Mouse (Mus musculus) lung, embryonic 15.5 days (tissue): Measurements from ENCODE around the gene Klf12. TPM values are rescaled to one million over a fixed set of nuclear protein-coding genes. Genes with fewer than 3 reads are reported as not detected.

ENCODE experiments used
- ATAC-seq: fragments of 200-750 bp; cut with Nextera tagmentation; 2 replicates; pipeline ENCODE4 v1.8.0; 2017; ENCODE audit warnings: moderate number of reproducible peaks, borderline replicate concordance; ENCODE audit not compliant: low FRiP score, low TSS enrichment; ENCODE audit errors: extremely low read depth
- H3K27ac ChIP-seq: fragments of 300-500 bp; sonication (generic); 2 replicates; pipeline ENCODE4 v1.5.1; 2015; ENCODE audit warnings: moderate library complexity, mild to moderate bottlenecking, inconsistent platforms
- H3K27me3 ChIP-seq: fragments of 300-500 bp; sonication (generic); 2 replicates; pipeline ENCODE4 v1.6.1; 2015; ENCODE audit warnings: inconsistent platforms
- H3K36me3 ChIP-seq: fragments of 300-500 bp; sonication (generic); 2 replicates; pipeline ENCODE4 v1.6.1; 2015; ENCODE audit warnings: inconsistent platforms
- H3K4me1 ChIP-seq: fragments of 300-500 bp; sonication (generic); 2 replicates; pipeline ENCODE4 v1.6.1; 2015; ENCODE audit warnings: inconsistent platforms
- H3K4me2 ChIP-seq: fragments of 300-500 bp; sonication (generic); 2 replicates; pipeline ENCODE4 v1.6.1; 2015; ENCODE audit warnings: inconsistent platforms, mild to moderate bottlenecking, moderate library complexity
- H3K4me3 ChIP-seq: fragments of 300-500 bp; sonication (generic); 2 replicates; pipeline ENCODE4 v1.5.1; 2015; ENCODE audit warnings: mild to moderate bottlenecking, inconsistent platforms
- H3K9ac ChIP-seq: fragments of 300-500 bp; sonication (generic); 2 replicates; pipeline ENCODE4 v1.6.1; 2015; ENCODE audit warnings: inconsistent platforms
- H3K9me3 ChIP-seq: fragments of 300-500 bp; sonication (generic); 2 replicates; pipeline ENCODE4 v1.6.1; 2016; ENCODE audit warnings: inconsistent platforms
- WGBS: fragments of 180-500 bp; shearing (Covaris S2); methylation state at CpG from one replicate; pipeline ENCODE4 v1.1.7; 2015; 5-methylcytosine and 5-hydroxymethylcytosine counted together
- polyA plus RNA-seq: library from polyadenylated mRNA; unstranded; fragments of >200 nt; fragmentation: Nextera tagmentation; extraction: Ambion mirVana; gene quantifications from 2 replicates; pipeline ENCODE4 v1.2.1, GENCODE M21; 2015

Gene Klf12
- polyA plus RNA-seq, result 10.4 and 11.6 TPM in 2 replicates

DNA sequence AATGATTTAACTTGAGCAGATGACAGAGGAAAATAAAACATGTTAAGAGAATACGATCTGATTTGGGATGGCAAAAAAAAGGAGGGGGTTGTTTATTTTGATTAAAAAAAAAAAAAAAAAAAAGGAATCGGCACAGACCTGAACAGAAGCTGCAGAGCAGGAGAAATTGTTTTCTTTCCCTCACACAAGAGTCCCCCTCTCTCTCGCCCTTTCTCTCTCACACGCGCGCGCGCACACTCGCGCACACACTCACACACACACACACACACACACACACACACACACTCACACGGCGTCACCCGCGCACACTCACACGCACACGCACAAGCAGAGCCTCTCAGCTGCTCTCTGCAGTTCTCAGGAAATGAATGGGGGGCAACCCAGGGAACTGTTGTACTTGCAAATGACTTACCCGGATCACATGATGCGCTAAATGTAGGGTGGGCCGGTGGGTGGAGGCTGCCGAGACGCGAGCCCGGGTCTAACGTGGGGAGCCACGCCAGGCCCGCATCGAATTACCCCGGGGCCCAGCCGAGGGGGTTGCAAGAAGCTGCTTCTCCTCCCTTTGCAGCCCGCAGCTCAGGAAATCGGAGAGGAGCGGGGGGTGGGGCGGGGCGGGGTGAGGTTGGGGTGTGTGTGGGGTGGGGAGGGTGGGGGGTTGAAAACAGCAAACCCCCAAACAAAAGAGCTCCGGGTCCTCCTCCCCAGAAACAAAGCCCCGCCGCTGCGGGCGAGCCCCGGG lies at the start of gene Klf12:
Klf12 (minus strand) TSS at position 561 of the 742 bp plus-strand sequence.
- peak within 1 kb of the TSS; percentile 97 for H3K4me2 ChIP-seq
- ATAC-seq, result peak; percentile 84
- peaks cover 24% of the 10 kb centered on the region for H3K4me1 ChIP-seq
- no peaks in the 10 kb centered on the region for H3K36me3 ChIP-seq
- peak within 1 kb of the TSS; percentile 61 for H3K9ac ChIP-seq
- no peaks in the 10 kb centered on the region for H3K9me3 ChIP-seq
- peak within 1 kb of the TSS; percentile 73 for H3K4me3 ChIP-seq
- under 1% methylated on average over 38 of the region's 40 CpGs for WGBS
- H3K27ac ChIP-seq, result peak within 1 kb of the TSS; percentile 97
- no peaks in the 10 kb centered on the region for H3K27me3 ChIP-seq

DNA sequence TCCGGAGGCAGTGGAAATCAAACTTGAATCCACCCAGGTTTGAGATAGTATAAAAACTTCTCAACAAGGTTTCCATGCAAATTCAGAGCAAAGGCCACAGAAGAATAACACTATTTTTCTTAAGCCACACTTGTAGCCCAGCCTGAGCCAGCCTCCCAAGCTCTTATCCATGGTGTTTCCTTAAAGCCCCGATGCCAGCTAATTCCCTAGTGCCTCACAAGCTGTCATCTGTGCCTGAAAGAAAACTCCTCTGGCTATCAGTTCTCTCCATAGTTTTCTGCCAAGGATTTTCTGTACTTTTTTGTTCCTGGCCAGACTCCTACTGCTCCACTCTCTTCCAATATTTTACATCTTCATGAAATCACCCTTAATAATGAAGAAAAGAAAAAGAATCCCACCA lies 48.9 kb upstream of the Klf12 start:
- ATAC-seq, result no peak
- WGBS, result 68% methylated on average over 2 of the region's 2 CpGs
- H3K4me1 ChIP-seq, result no peaks in the 10 kb centered on the region
- H3K4me3 ChIP-seq, result no peak overlapping the region
- no peaks in the 10 kb centered on the region for H3K9me3 ChIP-seq
- no peak overlapping the region for H3K27ac ChIP-seq
- no peaks in the 10 kb centered on the region for H3K36me3 ChIP-seq
- H3K27me3 ChIP-seq, result no peaks in the 10 kb centered on the region
- no peak overlapping the region for H3K4me2 ChIP-seq
- H3K9ac ChIP-seq, result no peak overlapping the region

DNA sequence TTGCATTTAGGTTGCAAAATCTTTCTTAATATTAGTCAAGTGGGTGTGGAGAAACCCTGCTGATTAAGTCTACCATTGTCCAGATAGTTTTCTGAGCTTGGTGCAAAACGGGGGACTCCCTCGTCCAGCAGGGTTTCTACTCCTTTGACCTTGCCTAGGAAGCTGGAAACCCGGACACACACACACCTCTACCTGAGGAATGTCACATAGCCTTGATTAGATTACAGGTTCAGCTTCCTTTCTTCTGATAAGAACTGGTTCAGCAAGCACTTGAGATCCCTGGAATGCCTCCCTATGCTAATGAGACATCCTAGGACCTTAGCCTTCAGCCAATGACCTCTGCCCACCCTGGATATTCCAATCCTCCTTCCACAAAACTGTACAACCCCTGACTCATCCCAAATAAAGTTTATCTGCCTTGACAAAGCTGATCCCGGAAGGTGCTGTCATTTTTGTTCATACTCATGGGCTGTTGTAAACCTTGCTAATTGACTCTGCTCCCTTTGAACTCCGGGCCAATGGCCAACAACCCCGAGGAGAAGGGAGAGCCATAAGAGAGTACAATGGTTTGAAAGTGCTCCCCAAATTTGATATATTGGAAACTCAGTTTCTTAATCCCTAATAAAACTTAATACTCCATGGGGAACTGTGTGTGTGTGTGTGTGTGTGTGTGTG lies 44.3 kb upstream of the Klf12 start:
- peak; percentile 39; the same call in 1 of the 2 replicates for ATAC-seq
- H3K9ac ChIP-seq, result no peak overlapping the region
- no peaks in the 10 kb centered on the region for H3K9me3 ChIP-seq
- H3K36me3 ChIP-seq, result no peaks in the 10 kb centered on the region
- 41% methylated on average over 6 of the region's 6 CpGs for WGBS
- H3K27me3 ChIP-seq, result no peaks in the 10 kb centered on the region
- no peak overlapping the region for H3K27ac ChIP-seq
- H3K4me2 ChIP-seq, result no peak overlapping the region
- H3K4me1 ChIP-seq, result no peaks in the 10 kb centered on the region
- no peak overlapping the region for H3K4me3 ChIP-seq

DNA sequence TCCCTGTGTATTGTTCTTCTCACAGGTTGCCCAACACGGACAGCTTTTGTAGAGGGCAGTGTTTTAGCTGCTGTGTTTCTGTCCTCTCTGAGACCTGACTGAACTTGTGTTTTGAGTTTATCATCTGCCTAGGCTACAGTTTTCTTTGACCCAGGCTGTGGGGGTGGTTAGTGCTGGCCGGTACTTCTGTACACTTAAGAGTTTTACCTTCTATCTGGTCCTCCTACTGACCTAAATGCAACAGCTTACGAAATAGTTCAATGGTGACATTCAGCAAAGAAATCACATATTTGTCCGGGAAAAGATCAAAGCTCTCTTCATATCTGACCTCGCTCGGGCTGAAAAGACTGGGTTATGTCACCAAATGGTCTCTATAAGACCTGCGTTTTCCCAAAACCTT lies 39.8 kb upstream of the Klf12 start:
- no peak for ATAC-seq
- no peaks in the 10 kb centered on the region for H3K36me3 ChIP-seq
- no peaks in the 10 kb centered on the region for H3K9me3 ChIP-seq
- no peaks in the 10 kb centered on the region for H3K4me1 ChIP-seq
- H3K4me2 ChIP-seq, result no peak overlapping the region
- no peaks in the 10 kb centered on the region for H3K27me3 ChIP-seq
- H3K27ac ChIP-seq, result no peak overlapping the region
- H3K9ac ChIP-seq, result no peak overlapping the region
- WGBS, result 53% methylated on average over 7 of the region's 7 CpGs
- H3K4me3 ChIP-seq, result no peak overlapping the region

DNA sequence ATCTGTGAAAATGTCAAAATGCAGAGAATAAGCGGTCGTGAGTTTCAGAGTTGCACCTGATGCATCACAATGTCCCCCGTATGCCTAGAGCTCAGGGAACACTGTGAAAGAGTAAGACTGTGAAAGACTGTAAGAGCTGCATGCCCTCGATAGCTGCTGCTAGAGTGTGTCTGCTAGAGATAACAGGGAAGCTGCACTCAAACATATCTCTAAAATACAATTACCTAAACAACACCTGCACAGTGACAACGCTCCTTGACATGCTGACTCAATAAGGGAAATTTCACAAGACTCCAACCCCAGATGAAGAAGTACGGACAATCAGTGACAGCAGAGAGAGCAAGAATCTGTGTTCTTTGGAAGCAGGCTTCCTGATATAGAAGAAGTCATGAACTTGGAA lies 37.5 kb upstream of the Klf12 start:
- Histone ChIP-seq H3K27ac (no peak overlapping the region), H3K9me3 (no peaks in the 10 kb centered on the region), H3K4me1 (no peaks in the 10 kb centered on the region), H3K27me3 (no peaks in the 10 kb centered on the region), H3K9ac (no peak overlapping the region), H3K36me3 (no peaks in the 10 kb centered on the region), H3K4me2 (no peak overlapping the region), H3K4me3 (no peak overlapping the region)
- no peak for ATAC-seq
- WGBS, result 87% methylated on average over 6 of the region's 6 CpGs

DNA sequence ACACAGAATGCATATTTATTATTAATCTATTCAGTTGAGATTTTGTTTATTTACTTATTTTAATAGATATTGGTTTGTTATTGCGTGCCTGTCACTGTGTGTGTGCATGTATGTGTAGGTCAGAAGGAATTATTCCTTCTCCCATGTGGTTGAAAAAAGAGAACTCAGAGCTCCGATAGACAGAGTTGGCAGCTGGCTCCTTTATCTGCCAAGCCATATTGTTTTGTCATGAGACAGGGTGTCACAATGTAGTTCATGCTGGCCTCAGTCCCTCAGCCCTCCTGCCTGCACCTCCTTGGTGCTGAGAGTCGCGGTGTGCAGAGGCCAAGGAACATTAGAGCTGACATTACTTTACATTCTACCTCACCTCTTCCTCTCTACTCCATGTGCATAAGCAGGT lies 32.3 kb upstream of the Klf12 start:
- no peak for ATAC-seq
- Histone ChIP-seq H3K4me1 (0 out of 2 replicates have a peak, but pooled peaks cover 2% of the 10 kb centered on the region), H3K4me2 (no peak overlapping the region), H3K27ac (no peak overlapping the region), H3K9me3 (no peaks in the 10 kb centered on the region), H3K36me3 (no peaks in the 10 kb centered on the region), H3K9ac (no peak overlapping the region), H3K4me3 (no peak overlapping the region), H3K27me3 (no peaks in the 10 kb centered on the region)
- WGBS, result 46% methylated on average over 4 of the region's 4 CpGs

DNA sequence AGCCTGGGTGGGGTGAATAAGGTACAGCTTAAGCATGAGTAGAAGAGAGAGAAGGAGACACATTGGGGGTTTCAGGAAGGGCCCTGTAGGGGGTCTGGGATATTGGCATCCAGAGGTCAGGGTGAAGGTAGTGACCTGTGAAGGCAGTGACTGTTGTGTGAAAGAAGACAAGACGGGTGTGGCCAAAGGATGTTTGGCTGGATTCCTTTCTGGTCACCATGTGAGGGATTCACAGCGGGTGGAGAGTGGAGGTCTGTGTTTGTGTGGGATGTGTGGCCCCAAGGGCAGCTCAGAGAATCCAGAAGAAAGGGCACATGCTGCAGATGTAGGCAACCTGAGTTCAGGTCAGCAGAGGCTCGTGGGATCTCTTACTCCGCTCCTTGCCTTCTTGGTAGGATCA lies 29.6 kb upstream of the Klf12 start:
- Histone ChIP-seq H3K4me3 (no peak overlapping the region), H3K4me1 (0 out of 2 replicates have a peak, but pooled peaks cover 2% of the 10 kb centered on the region), H3K27me3 (no peaks in the 10 kb centered on the region), H3K9ac (no peak overlapping the region), H3K36me3 (no peaks in the 10 kb centered on the region), H3K27ac (no peak overlapping the region), H3K9me3 (no peaks in the 10 kb centered on the region), H3K4me2 (no peak overlapping the region)
- ATAC-seq, result no peak
- whole genome bisulfite sequencing, result 84% methylated on average over 4 of the region's 4 CpGs

DNA sequence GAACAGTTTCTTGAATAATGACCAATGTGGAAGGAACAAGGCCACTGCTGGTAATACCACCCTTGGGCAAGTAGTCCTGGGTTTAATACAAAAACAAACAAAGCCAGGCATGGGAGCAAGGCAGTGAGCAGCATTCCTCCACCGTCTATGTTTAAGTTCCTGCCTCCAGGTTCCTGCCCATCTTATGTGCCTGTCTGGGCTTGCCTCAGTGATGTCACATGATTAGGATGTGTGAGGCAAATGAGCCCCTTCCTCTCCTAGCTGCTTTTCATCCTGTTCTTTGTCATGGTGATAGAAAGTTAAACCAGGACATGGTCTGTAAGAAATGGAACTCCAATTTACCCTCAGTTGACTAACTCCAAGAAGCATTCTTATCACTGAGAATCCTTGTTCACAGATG lies 16.4 kb upstream of the Klf12 start:
- Histone ChIP-seq H3K9ac (no peak overlapping the region), H3K27ac (no peak overlapping the region), H3K4me3 (no peak overlapping the region), H3K4me2 (no peak overlapping the region), H3K4me1 (no peaks in the 10 kb centered on the region), H3K36me3 (no peaks in the 10 kb centered on the region), H3K27me3 (no peaks in the 10 kb centered on the region), H3K9me3 (no peaks in the 10 kb centered on the region)
- 63% methylated on average over 1 of the region's 1 CpGs for WGBS
- no peak for ATAC-seq

DNA sequence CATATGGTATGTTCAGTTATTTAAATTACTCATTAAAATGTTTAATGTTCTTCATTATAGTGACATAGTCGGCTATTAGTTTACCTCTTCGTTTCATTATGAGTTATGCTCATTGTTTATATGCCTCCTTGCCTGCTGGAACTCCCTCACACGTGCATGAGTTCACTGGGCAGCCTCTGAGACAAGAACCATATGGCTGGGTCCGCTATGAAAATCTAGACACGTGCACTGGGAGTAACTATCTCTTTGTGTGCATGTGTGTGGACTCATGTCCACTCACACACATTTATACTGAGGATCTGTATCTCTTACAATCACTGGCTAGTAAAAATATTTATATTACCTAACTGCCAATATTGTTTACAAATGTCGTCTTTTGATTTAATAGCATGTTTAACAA lies 14.4 kb upstream of the Klf12 start:
- no peak overlapping the region for H3K4me3 ChIP-seq
- WGBS, result 36% methylated on average over 6 of the region's 6 CpGs
- no peaks in the 10 kb centered on the region for H3K9me3 ChIP-seq
- no peak overlapping the region for H3K4me2 ChIP-seq
- ATAC-seq, result peak; percentile 76; the same call in 1 of the 2 replicates
- no peak overlapping the region for H3K27ac ChIP-seq
- H3K4me1 ChIP-seq, result no peaks in the 10 kb centered on the region
- H3K9ac ChIP-seq, result no peak overlapping the region
- H3K36me3 ChIP-seq, result no peaks in the 10 kb centered on the region
- H3K27me3 ChIP-seq, result no peaks in the 10 kb centered on the region

DNA sequence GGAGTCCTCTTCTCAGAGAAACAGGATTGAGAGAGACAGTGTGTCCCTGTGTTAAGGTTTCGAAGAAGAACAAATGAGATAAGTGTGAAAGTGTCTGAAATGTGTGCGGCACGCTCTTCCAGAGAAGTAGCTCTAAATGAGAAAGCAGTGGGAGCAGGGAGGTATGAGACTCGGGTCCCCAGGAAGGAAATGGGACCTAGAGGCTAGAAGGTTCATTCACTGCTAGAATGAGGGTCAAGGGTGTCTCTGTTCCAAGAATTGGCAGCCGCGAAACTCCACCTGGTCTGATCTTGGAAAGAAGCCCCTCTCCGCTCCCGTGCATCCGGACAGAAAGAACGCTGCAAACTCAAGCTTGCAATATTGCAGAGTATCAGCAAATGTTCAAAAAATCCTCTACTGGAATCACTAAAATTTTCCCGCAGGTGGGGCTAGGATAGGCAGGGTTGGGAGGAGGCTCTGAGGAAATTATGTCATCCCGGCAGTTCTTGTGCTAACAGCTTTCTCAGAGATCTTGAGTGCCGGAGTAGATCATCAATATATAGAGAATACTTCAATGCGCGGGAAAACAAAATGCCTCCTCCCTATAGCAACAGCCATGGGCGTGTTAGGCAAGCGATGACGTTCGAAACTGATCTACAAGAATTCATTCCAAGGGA lies 2.2 kb upstream of the Klf12 start:
- peak overlapping the region; percentile 61 for H3K9ac ChIP-seq
- H3K4me3 ChIP-seq, result peak overlapping the region; percentile 73
- no peaks in the 10 kb centered on the region for H3K9me3 ChIP-seq
- H3K27me3 ChIP-seq, result no peaks in the 10 kb centered on the region
- H3K4me2 ChIP-seq, result peak overlapping the region; percentile 97
- H3K4me1 ChIP-seq, result peaks cover 23% of the 10 kb centered on the region
- H3K27ac ChIP-seq, result peak overlapping the region; percentile 97
- WGBS, result 7% methylated on average over 19 of the region's 19 CpGs
- ATAC-seq, result no peak
- no peaks in the 10 kb centered on the region for H3K36me3 ChIP-seq

DNA sequence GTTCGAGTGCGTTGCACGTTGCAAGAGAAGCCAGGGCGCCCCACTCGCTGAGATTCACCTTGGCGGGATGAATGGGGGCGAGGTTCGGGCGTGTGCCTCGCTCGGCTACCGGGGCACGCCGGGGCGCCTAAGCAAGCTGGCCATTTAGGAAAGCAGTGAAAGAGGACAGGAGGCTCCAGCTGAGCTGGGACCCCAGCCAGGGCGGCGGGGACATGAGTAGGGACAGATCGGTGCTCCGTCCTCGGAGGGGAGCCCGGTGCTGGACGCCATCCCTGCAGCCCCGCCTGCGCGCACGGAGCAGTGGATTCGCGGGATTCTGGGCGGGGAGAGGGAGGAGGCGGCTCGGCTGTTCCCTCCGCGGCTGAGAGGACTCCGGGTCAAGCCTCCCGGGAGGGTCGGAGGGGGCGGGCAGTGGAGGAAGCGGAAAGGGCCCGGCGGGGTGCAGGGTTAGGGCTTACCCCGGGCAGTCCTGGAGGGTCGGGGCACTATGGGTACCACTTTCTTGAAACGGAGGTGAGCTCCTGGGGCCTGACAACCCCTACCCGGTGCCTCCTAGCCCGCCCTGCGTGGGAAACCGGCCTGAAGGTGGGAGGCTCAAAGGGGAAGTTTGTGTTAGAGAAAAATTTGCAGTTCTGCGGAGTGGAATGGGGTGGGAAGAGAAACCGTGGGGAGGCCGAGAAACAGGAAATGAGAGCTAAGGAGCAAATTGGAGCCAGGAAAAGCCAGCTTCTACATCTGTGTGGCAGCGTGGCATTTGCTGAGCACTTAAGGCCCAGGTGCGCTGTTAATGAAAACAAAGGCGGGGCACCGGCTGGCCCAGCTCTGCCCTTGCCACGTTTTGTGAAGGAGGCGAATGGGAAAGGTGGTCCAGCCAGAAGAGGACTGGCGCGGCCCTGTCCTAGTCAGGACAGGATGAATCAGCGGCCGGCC lies 1.4 kb upstream of the Klf12 start:
- no peaks in the 10 kb centered on the region for H3K9me3 ChIP-seq
- H3K4me3 ChIP-seq, result peak overlapping the region; percentile 73
- H3K9ac ChIP-seq, result peak overlapping the region; percentile 61
- 1% methylated on average over 60 of the region's 60 CpGs for WGBS
- no peaks in the 10 kb centered on the region for H3K36me3 ChIP-seq
- H3K4me1 ChIP-seq, result peaks cover 24% of the 10 kb centered on the region
- peak; percentile 56 for ATAC-seq
- H3K27me3 ChIP-seq, result no peaks in the 10 kb centered on the region
- peak overlapping the region; percentile 97 for H3K27ac ChIP-seq
- H3K4me2 ChIP-seq, result peak overlapping the region; percentile 97
